In genomic region chr8:46651872-46652271, GRCm38 (mm10) we compare ENCODE assay signal across 10 mouse cellular contexts. TPM values are rescaled to one million over a fixed set of nuclear protein-coding genes. Genes with fewer than 3 reads are reported as not detected.
DNase-seq lines count a peak whose midpoint lies in the region; ATAC-seq and TF ChIP-seq lines count a peak whose summit lies in the region.
"Had no signal": no experiment of that assay in that cellular context is flagged by ENCODE, and none has a peak within 500 bp of the region (broad histone marks: within the 10 kb centered on the region; RNA-seq: fewer than 3 reads in every experiment).

No protein-coding gene starts in this region.

- no peak overlapping the region for H3K9ac ChIP-seq in heart, postnatal 0 days (replicated peaks; ENCODE audit: low read depth, low read length)
- H3K9ac ChIP-seq in lung, postnatal 0 days (replicated peaks; ENCODE audit: low read depth): no peak overlapping the region
- H3K9ac ChIP-seq: hindbrain, embryonic 13.5 days; lung, embryonic 14.5 days had no signal

- no peaks in the 10 kb centered on the region for H3K27me3 ChIP-seq in heart, postnatal 0 days (ENCODE audit: control insufficient read depth, insufficient read depth, low read length)
- H3K27me3 ChIP-seq in lung, postnatal 0 days (replicated peaks; ENCODE audit: insufficient read depth, low read length): no peaks in the 10 kb centered on the region
- H3K27me3 ChIP-seq: hindbrain, embryonic 13.5 days had no signal

- no peak overlapping the region for H3K4me2 ChIP-seq in heart, postnatal 0 days (ENCODE audit: low read depth, low read length)
- no peak overlapping the region for H3K4me2 ChIP-seq in lung, postnatal 0 days (replicated peaks; ENCODE audit: low read depth, low read length)
- H3K4me2 ChIP-seq: hindbrain, embryonic 13.5 days; lung, embryonic 14.5 days had no signal

- no peaks in the 10 kb centered on the region for H3K36me3 ChIP-seq in heart, postnatal 0 days (replicated peaks; ENCODE audit: control insufficient read depth, insufficient read depth, low read length)
- no peaks in the 10 kb centered on the region for H3K36me3 ChIP-seq in lung, postnatal 0 days (ENCODE audit: insufficient read depth, low read length)
- H3K36me3 ChIP-seq: hindbrain, embryonic 13.5 days had no signal

- intact Hi-C loops in gastrocnemius, adult 2 months (cut with DNase I): no loop called here

- H3K9me3 ChIP-seq in heart, postnatal 0 days (replicated peaks; ENCODE audit: control insufficient read depth, low read length): no peaks in the 10 kb centered on the region
- H3K9me3 ChIP-seq in lung, postnatal 0 days (ENCODE audit: low read length): no peaks in the 10 kb centered on the region
- H3K9me3 ChIP-seq: hindbrain, embryonic 13.5 days had no signal

- TF ChIP-seq EP300 in heart, postnatal 0 days (IDR thresholded peaks at IDR 0.05; ENCODE audit: low read depth): no peak
- TF ChIP-seq EP300 in lung, postnatal 0 days (IDR thresholded peaks at IDR 0.05): no peak

- WGBS in heart, postnatal 0 days: 44% methylated on average over 9 of the region's 9 CpGs
- 52% methylated on average over 9 of the region's 9 CpGs for WGBS in lung, postnatal 0 days

- peak; percentile 70 for ATAC-seq in CD4-positive, CD25-positive, alpha-beta regulatory T cell, adult 4 months
- ATAC-seq in heart, postnatal 0 days (ENCODE audit: insufficient read depth, low read depth): peak; percentile 30; the same call in 1 of the 2 replicates
- ATAC-seq in lung, postnatal 0 days: peak; percentile 79

- DNase-seq in gastrocnemius, adult 2 months: peak; percentile 31
- no peak for DNase-seq in gastrocnemius, adult 18-20 months (ENCODE audit: low spot score)
- DNase-seq in heart, postnatal 0 days (ENCODE audit: low spot score): no peak
- peak; percentile 44 for DNase-seq in lung, postnatal 0 days (ENCODE audit: low spot score)
- no peak for DNase-seq in layer of hippocampus, adult 9-11 months
- no peak for DNase-seq in layer of hippocampus, postnatal 25 days (ENCODE audit: extremely low spot score in 1 of 2, low spot score in 1 of 2)
- DNase-seq in layer of hippocampus, adult 18-20 months (ENCODE audit: low spot score in 2 of 2): no peak
- DNase-seq: lung, embryonic 14.5 days had no signal

- H3K4me3 ChIP-seq in gastrocnemius, adult 2 months: no peak overlapping the region
- H3K4me3 ChIP-seq in heart, postnatal 0 days (ENCODE audit: low read depth, low read length): no peak overlapping the region
- no peak overlapping the region for H3K4me3 ChIP-seq in lung, postnatal 0 days (ENCODE audit: low read depth, low read length)
- H3K4me3 ChIP-seq: hindbrain, embryonic 13.5 days had no signal

- no peak for TF ChIP-seq CTCF in gastrocnemius, adult 2 months (IDR thresholded peaks at IDR 0.05)
- no peak for TF ChIP-seq CTCF in heart, postnatal 0 days (IDR thresholded peaks at IDR 0.05; ENCODE audit: low read depth)
- no peak for TF ChIP-seq CTCF in lung, postnatal 0 days (IDR thresholded peaks at IDR 0.05)

- H3K27ac ChIP-seq in gastrocnemius, adult 2 months: no peak overlapping the region
- no peak overlapping the region for H3K27ac ChIP-seq in heart, postnatal 0 days (ENCODE audit: low read depth)
- no peak overlapping the region for H3K27ac ChIP-seq in lung, postnatal 0 days (ENCODE audit: low read length)
- H3K27ac ChIP-seq: hindbrain, embryonic 13.5 days had no signal

- H3K4me1 ChIP-seq in heart, postnatal 0 days (ENCODE audit: control insufficient read depth, insufficient read depth): no peaks in the 10 kb centered on the region
- no peaks in the 10 kb centered on the region for H3K4me1 ChIP-seq in lung, postnatal 0 days (ENCODE audit: insufficient read depth, low read depth, low read length)
- H3K4me1 ChIP-seq: hindbrain, embryonic 13.5 days had no signal

RNA-seq across cellular contexts. Expression of gene Casp3, which starts 34.8 kb away (rescaled TPM):
- 1 to 10 TPM; 1.3 to 1.8 TPM for total RNA-seq in gastrocnemius, adult 2 months (2021)
- total RNA-seq in gastrocnemius, adult 18-20 months (2021): 1 to 10 TPM in 1 of 2 experiments, under 1 TPM in 1; 0.94 to 1.5 TPM
- polyA plus RNA-seq in CD4-positive, CD25-positive, alpha-beta regulatory T cell, adult 4 months (2017; shearing (Covaris generic)): 10 to 100 TPM; 50.3 to 69.1 TPM
- 11.8 and 20.8 TPM in 2 replicates for total RNA-seq in heart, postnatal 0 days (2014; rRNA removed; ENCODE audit: low replicate concordance)
- polyA plus RNA-seq in heart, postnatal 0 days (2015; fragmentation: Nextera tagmentation; extraction: Ambion mirVana): 28.6 and 30.4 TPM in 2 replicates
- polyA plus RNA-seq in lung, postnatal 0 days (2015; fragmentation: Nextera tagmentation; extraction: Ambion mirVana): 27.4 and 27.6 TPM in 2 replicates
- total RNA-seq in layer of hippocampus, postnatal 25 days (2021): 10 to 100 TPM; 13.2 to 15.3 TPM
- 1 to 10 TPM; 9.1 to 9.7 TPM for total RNA-seq in layer of hippocampus, adult 18-20 months (2021)

RNA-seq across cellular contexts. Expression of gene Primpol, which starts 34.9 kb away (rescaled TPM):
- 1 to 10 TPM; 1.4 to 2.1 TPM for total RNA-seq in gastrocnemius, adult 2 months (2021)
- 1 to 10 TPM; 1.4 to 1.6 TPM for total RNA-seq in gastrocnemius, adult 18-20 months (2021)
- 10 to 100 TPM; 38.8 to 42.9 TPM for polyA plus RNA-seq in CD4-positive, CD25-positive, alpha-beta regulatory T cell, adult 4 months (2017; shearing (Covaris generic))
- total RNA-seq in heart, postnatal 0 days (2014; rRNA removed; ENCODE audit: low replicate concordance): 1.7 and 2.9 TPM in 2 replicates
- 3.4 and 4.3 TPM in 2 replicates for polyA plus RNA-seq in heart, postnatal 0 days (2015; fragmentation: Nextera tagmentation; extraction: Ambion mirVana)
- polyA plus RNA-seq in lung, postnatal 0 days (2015; fragmentation: Nextera tagmentation; extraction: Ambion mirVana): 3.7 and 4.8 TPM in 2 replicates
- total RNA-seq in layer of hippocampus, postnatal 25 days (2021): 1 to 10 TPM; 3.4 to 5.8 TPM
- total RNA-seq in layer of hippocampus, adult 18-20 months (2021): 1 to 10 TPM; 3.6 to 5.0 TPM

Comparison
In these comparisons a context has a peak if more than half of its experiments do, and no peak if none do; other contexts are left out.
1. DNase-seq: peak in gastrocnemius, adult 2 months (single experiment) and lung, postnatal 0 days (single experiment); none in gastrocnemius, adult 18-20 months (single experiment), heart, postnatal 0 days (single experiment), layer of hippocampus, adult 9-11 months (single experiment), layer of hippocampus, postnatal 25 days (0 of 2) and layer of hippocampus, adult 18-20 months (0 of 2).
2. Peak in every context shown above with its lines, with median percentiles within 50 percentile points of each other: ATAC-seq.